Mouse (Mus musculus): ENCODE data around the gene S100a7a. TPM values are rescaled to one million over a fixed set of nuclear protein-coding genes. Genes with fewer than 3 reads are reported as not detected.

Gene S100a7a
- 0.79 TPM in 1 of 2 replicates, not detected in the other for polyA plus RNA-seq (2011; ENCODE audit: insufficient read depth, insufficient read length, low read depth, missing spikeins)

- Histone ChIP-seq H3K4me1 (ENCODE audit: control insufficient read depth, insufficient read depth, low read length) (no peaks in the 10 kb centered on the region), H3K9ac (ENCODE audit: low read depth, poor library complexity, severe bottlenecking) (no peak within 1 kb of the TSS), H3K27ac (ENCODE audit: insufficient read depth, low read length) (no peak within 1 kb of the TSS), H3K27me3 (ENCODE audit: control insufficient read depth, insufficient read depth, low read length, poor library complexity, severe bottlenecking) (no peaks in the 10 kb centered on the region), H3K4me3 (ENCODE audit: low read depth, low read length) (no peak within 1 kb of the TSS), H3K9me3 (replicated peaks; ENCODE audit: control insufficient read depth, insufficient read depth, low read length, poor library complexity, severe bottlenecking) (no peaks in the 10 kb centered on the region), H3K36me3 (ENCODE audit: control insufficient read depth, insufficient read depth, low read length, poor library complexity, severe bottlenecking) (no peaks in the 10 kb centered on the region)
- TF ChIP-seq CTCF (IDR thresholded peaks at IDR 0.05; ENCODE audit: low read depth, low read length), result no peak
- TF ChIP-seq EP300 (IDR thresholded peaks at IDR 0.05; ENCODE audit: insufficient read depth, low read depth, low read length), result no peak
- no peak for TF ChIP-seq POLR2A (IDR thresholded peaks at IDR 0.05; ENCODE audit: insufficient read depth, low read length)
Observed at GRCm38 (mm10) chr3:90653717-90654116, at the start of gene S100a7a. S100a7a (plus strand) TSS chr3:90654017.

- no peak overlapping the region for H3K9ac ChIP-seq (ENCODE audit: low read depth, poor library complexity, severe bottlenecking)
- no peaks in the 10 kb centered on the region for H3K36me3 ChIP-seq (ENCODE audit: control insufficient read depth, insufficient read depth, low read length, poor library complexity, severe bottlenecking)
- H3K9me3 ChIP-seq (replicated peaks; ENCODE audit: control insufficient read depth, insufficient read depth, low read length, poor library complexity, severe bottlenecking), result no peaks in the 10 kb centered on the region
- no peaks in the 10 kb centered on the region for H3K27me3 ChIP-seq (ENCODE audit: control insufficient read depth, insufficient read depth, low read length, poor library complexity, severe bottlenecking)
- no peak overlapping the region for H3K4me3 ChIP-seq (ENCODE audit: low read depth, low read length)
- no peak overlapping the region for H3K27ac ChIP-seq (ENCODE audit: insufficient read depth, low read length)
- no peak for TF ChIP-seq EP300 (IDR thresholded peaks at IDR 0.05; ENCODE audit: insufficient read depth, low read depth, low read length)
- no peak for TF ChIP-seq CTCF (IDR thresholded peaks at IDR 0.05; ENCODE audit: low read depth, low read length)
- TF ChIP-seq POLR2A (IDR thresholded peaks at IDR 0.05; ENCODE audit: insufficient read depth, low read length), result no peak
- H3K4me1 ChIP-seq (ENCODE audit: control insufficient read depth, insufficient read depth, low read length), result no peaks in the 10 kb centered on the region
Observed at GRCm38 (mm10) chr3:90604416-90604815, 49.4 kb upstream of the S100a7a start.

GRCm38 (mm10) chr3:90605049-90605448, 48.8 kb upstream of the S100a7a start:
- Histone ChIP-seq H3K36me3 (ENCODE audit: control insufficient read depth, insufficient read depth, low read length, poor library complexity, severe bottlenecking) (no peaks in the 10 kb centered on the region), H3K9me3 (replicated peaks; ENCODE audit: control insufficient read depth, insufficient read depth, low read length, poor library complexity, severe bottlenecking) (no peaks in the 10 kb centered on the region), H3K4me3 (ENCODE audit: low read depth, low read length) (no peak overlapping the region), H3K27me3 (ENCODE audit: control insufficient read depth, insufficient read depth, low read length, poor library complexity, severe bottlenecking) (no peaks in the 10 kb centered on the region), H3K27ac (ENCODE audit: insufficient read depth, low read length) (no peak overlapping the region), H3K9ac (ENCODE audit: low read depth, poor library complexity, severe bottlenecking) (no peak overlapping the region), H3K4me1 (ENCODE audit: control insufficient read depth, insufficient read depth, low read length) (no peaks in the 10 kb centered on the region)
- TF ChIP-seq POLR2A (IDR thresholded peaks at IDR 0.05; ENCODE audit: insufficient read depth, low read length) (no peak), CTCF (IDR thresholded peaks at IDR 0.05; ENCODE audit: low read depth, low read length) (no peak), EP300 (IDR thresholded peaks at IDR 0.05; ENCODE audit: insufficient read depth, low read depth, low read length) (no peak)

- Histone ChIP-seq H3K4me1 (ENCODE audit: control insufficient read depth, insufficient read depth, low read length) (no peaks in the 10 kb centered on the region), H3K9me3 (replicated peaks; ENCODE audit: control insufficient read depth, insufficient read depth, low read length, poor library complexity, severe bottlenecking) (no peaks in the 10 kb centered on the region), H3K27ac (ENCODE audit: insufficient read depth, low read length) (no peak overlapping the region), H3K4me3 (ENCODE audit: low read depth, low read length) (no peak overlapping the region), H3K36me3 (ENCODE audit: control insufficient read depth, insufficient read depth, low read length, poor library complexity, severe bottlenecking) (no peaks in the 10 kb centered on the region), H3K9ac (ENCODE audit: low read depth, poor library complexity, severe bottlenecking) (no peak overlapping the region), H3K27me3 (ENCODE audit: control insufficient read depth, insufficient read depth, low read length, poor library complexity, severe bottlenecking) (no peaks in the 10 kb centered on the region)
- TF ChIP-seq CTCF (IDR thresholded peaks at IDR 0.05; ENCODE audit: low read depth, low read length), result no peak
- no peak for TF ChIP-seq POLR2A (IDR thresholded peaks at IDR 0.05; ENCODE audit: insufficient read depth, low read length)
- no peak for TF ChIP-seq EP300 (IDR thresholded peaks at IDR 0.05; ENCODE audit: insufficient read depth, low read depth, low read length)
Observed at GRCm38 (mm10) chr3:90605736-90606135, 48.1 kb upstream of the S100a7a start.

GRCm38 (mm10) chr3:90606185-90606584, 47.6 kb upstream of the S100a7a start:
- no peaks in the 10 kb centered on the region for H3K27me3 ChIP-seq (ENCODE audit: control insufficient read depth, insufficient read depth, low read length, poor library complexity, severe bottlenecking)
- no peak for TF ChIP-seq POLR2A (IDR thresholded peaks at IDR 0.05; ENCODE audit: insufficient read depth, low read length)
- no peak for TF ChIP-seq CTCF (IDR thresholded peaks at IDR 0.05; ENCODE audit: low read depth, low read length)
- TF ChIP-seq EP300 (IDR thresholded peaks at IDR 0.05; ENCODE audit: insufficient read depth, low read depth, low read length), result no peak

GRCm38 (mm10) chr3:90607361-90607760, 46.5 kb upstream of the S100a7a start:
- Histone ChIP-seq H3K36me3 (ENCODE audit: control insufficient read depth, insufficient read depth, low read length, poor library complexity, severe bottlenecking) (no peaks in the 10 kb centered on the region), H3K4me3 (ENCODE audit: low read depth, low read length) (no peak overlapping the region), H3K9me3 (replicated peaks; ENCODE audit: control insufficient read depth, insufficient read depth, low read length, poor library complexity, severe bottlenecking) (no peaks in the 10 kb centered on the region), H3K9ac (ENCODE audit: low read depth, poor library complexity, severe bottlenecking) (no peak overlapping the region), H3K27ac (ENCODE audit: insufficient read depth, low read length) (no peak overlapping the region), H3K4me1 (ENCODE audit: control insufficient read depth, insufficient read depth, low read length) (no peaks in the 10 kb centered on the region), H3K27me3 (ENCODE audit: control insufficient read depth, insufficient read depth, low read length, poor library complexity, severe bottlenecking) (no peaks in the 10 kb centered on the region)
- TF ChIP-seq CTCF (IDR thresholded peaks at IDR 0.05; ENCODE audit: low read depth, low read length) (no peak), POLR2A (IDR thresholded peaks at IDR 0.05; ENCODE audit: insufficient read depth, low read length) (no peak), EP300 (IDR thresholded peaks at IDR 0.05; ENCODE audit: insufficient read depth, low read depth, low read length) (no peak)

More at GRCm38 (mm10) chr3:90606185-90606584, 47.6 kb upstream of the S100a7a start:
- no peaks in the 10 kb centered on the region for H3K4me1 ChIP-seq (ENCODE audit: control insufficient read depth, insufficient read depth, low read length)
- H3K4me3 ChIP-seq (ENCODE audit: low read depth, low read length), result no peak overlapping the region
- H3K9ac ChIP-seq (ENCODE audit: low read depth, poor library complexity, severe bottlenecking), result no peak overlapping the region
- no peaks in the 10 kb centered on the region for H3K9me3 ChIP-seq (replicated peaks; ENCODE audit: control insufficient read depth, insufficient read depth, low read length, poor library complexity, severe bottlenecking)
- H3K36me3 ChIP-seq (ENCODE audit: control insufficient read depth, insufficient read depth, low read length, poor library complexity, severe bottlenecking), result no peaks in the 10 kb centered on the region
- H3K27ac ChIP-seq (ENCODE audit: insufficient read depth, low read length), result no peak overlapping the region
